Mouse (Mus musculus) neutrophil, adult 83 days (primary cell): ENCODE results near the gene Uqcrc1. TPM values are rescaled to one million over a fixed set of nuclear protein-coding genes. Genes with fewer than 3 reads are reported as not detected.

Experiments
- total RNA-seq, 2 experiments: library from RNA; stranded (reverse); gene quantifications; one replicate each; pipeline ENCODE4 v1.2.4; 2023

Gene Uqcrc1
- 100 to 1,000 TPM; 143 to 152 TPM for total RNA-seq

GRCm38 (mm10) chr9:108936418-108937364 lies at the start of gene Uqcrc1:
Uqcrc1 (plus strand) TSS chr9:108936633.

GRCm38 (mm10) chr9:108914491-108914890 lies 21.9 kb upstream of the Uqcrc1 start, which contains the start of gene Tmem89:
Tmem89 (plus strand) TSS chr9:108914619.

GRCm38 (mm10) chr9:108953081-108953636 lies 16.7 kb downstream of the Uqcrc1 start, which contains the start of gene Col7a1:
Col7a1 (plus strand) TSS chr9:108953586.

GRCm38 (mm10) chr9:108985710-108986109 lies 49.3 kb downstream of the Uqcrc1 start, which contains the start of gene Ucn2:
Ucn2 (plus strand) TSS chr9:108986010.

GRCm38 (mm10) chr9:108991428-108992084 lies 55.1 kb downstream of the Uqcrc1 start, which contains the start of gene Pfkfb4:
Pfkfb4 (plus strand) TSS chr9:108991778.

Other genes with a start within 250 kb of the Uqcrc1 start
- 10 to 100 TPM; 13.0 to 16.8 TPM for gene Prkar2a, start 247.3 kb upstream of the Uqcrc1 start, total RNA-seq
- 10 to 100 TPM; 31.3 to 35.9 TPM for gene Ip6k2, start 152.8 kb upstream of the Uqcrc1 start, total RNA-seq
- 1 to 10 TPM; 7.8 TPM for gene Nckipsd, start 128.3 kb upstream of the Uqcrc1 start, total RNA-seq
- 10 to 100 TPM; 38.5 to 52.8 TPM for gene Celsr3, start 110.3 kb upstream of the Uqcrc1 start, total RNA-seq
- gene Slc26a6, start 83.3 kb upstream of the Uqcrc1 start, total RNA-seq = 10 to 100 TPM in 1 of 2 experiments, 1 to 10 TPM in 1; 9.6 to 14.2 TPM
- gene Tmem89, start 22.0 kb upstream of the Uqcrc1 start, total RNA-seq = not detected
- 1 to 10 TPM; 2.2 to 2.6 TPM for gene Col7a1, start 17.0 kb downstream of the Uqcrc1 start, total RNA-seq
- not detected for gene Ucn2, start 49.4 kb downstream of the Uqcrc1 start, total RNA-seq
- 100 to 1,000 TPM; 152 to 163 TPM for gene Pfkfb4, start 55.1 kb downstream of the Uqcrc1 start, total RNA-seq
- gene Shisa5, start 101.9 kb downstream of the Uqcrc1 start, total RNA-seq = 100 to 1,000 TPM; 192 to 213 TPM
- gene Trex1, start 123.1 kb downstream of the Uqcrc1 start, total RNA-seq = 10 to 100 TPM; 47.7 to 51.9 TPM
- 10 to 100 TPM; 10.4 to 10.5 TPM for gene Atrip, start 137.5 kb downstream of the Uqcrc1 start, total RNA-seq
- 1 to 10 TPM; 5.2 to 8.0 TPM for gene Ccdc51, start 145.9 kb downstream of the Uqcrc1 start, total RNA-seq
- 100 to 1,000 TPM; 243 to 254 TPM for gene Tma7, start 146.0 kb downstream of the Uqcrc1 start, total RNA-seq
- under 1 TPM; 0.11 to 0.68 TPM for gene Plxnb1, start 158.8 kb downstream of the Uqcrc1 start, total RNA-seq
- gene Fbxw21, start 225.4 kb downstream of the Uqcrc1 start, total RNA-seq = not detected